Mouse (Mus musculus): ENCODE data around the gene Necap1. TPM values are rescaled to one million over a fixed set of nuclear protein-coding genes. Genes with fewer than 3 reads are reported as not detected.
A peak's percentile ranks its signal among the peaks of the same experiment; 100 is the strongest.

Necap1 gene
- total RNA-seq (2015) (23.2 and 23.3 TPM in 2 replicates), total RNA-seq (2017) (12.3 and 19.7 TPM in 2 replicates)

DNA sequence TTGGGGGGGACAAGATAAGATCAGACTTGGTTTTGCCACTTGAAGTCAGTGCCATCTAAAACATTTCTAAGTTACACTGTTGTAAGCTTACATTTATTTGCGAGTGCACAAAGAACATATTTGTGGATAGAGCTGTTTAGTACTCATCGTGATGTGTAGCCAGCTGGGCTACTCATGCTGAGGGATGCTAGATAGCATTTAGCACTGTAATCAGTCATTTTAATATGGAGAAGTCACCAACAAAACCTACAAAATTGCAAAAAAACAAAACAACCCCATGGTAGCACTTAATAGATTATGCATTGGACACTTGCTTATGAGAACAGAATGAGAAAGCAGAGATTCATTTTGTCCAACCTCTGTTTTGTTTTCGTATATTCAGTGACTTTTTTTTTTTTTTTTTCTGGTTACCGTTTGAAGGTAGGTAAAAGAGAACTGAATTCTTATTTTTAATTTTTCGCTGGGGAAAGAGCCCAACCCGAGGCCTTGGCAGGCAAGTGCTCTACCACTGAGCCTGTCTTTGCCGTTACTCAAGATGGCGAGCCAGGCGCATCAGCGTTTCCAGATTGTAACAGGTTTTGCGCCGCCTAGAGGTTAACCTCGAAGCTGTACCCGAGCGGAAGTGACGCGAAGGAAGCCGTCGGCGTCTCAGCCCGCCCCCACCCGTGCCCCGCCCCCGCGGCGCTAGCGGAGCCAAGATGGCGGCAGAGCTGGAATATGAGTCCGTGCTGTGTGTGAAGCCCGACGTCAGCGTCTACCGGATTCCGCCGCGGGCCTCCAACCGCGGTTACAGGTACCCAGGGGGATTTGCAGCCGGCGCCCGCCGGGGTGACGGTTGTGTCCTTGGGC, at the start of gene Necap1:
Gene Necap1 (plus strand): TSS at position 604 of the 849 bp plus-strand sequence.
- ATAC-seq (replicated peaks; ENCODE audit: poor library complexity): peak; percentile 90

- no peak for ATAC-seq (replicated peaks; ENCODE audit: poor library complexity)
Observed at GRCm38 (mm10) chr6:122825166-122825565, 49.1 kb upstream of the Necap1 start.

DNA sequence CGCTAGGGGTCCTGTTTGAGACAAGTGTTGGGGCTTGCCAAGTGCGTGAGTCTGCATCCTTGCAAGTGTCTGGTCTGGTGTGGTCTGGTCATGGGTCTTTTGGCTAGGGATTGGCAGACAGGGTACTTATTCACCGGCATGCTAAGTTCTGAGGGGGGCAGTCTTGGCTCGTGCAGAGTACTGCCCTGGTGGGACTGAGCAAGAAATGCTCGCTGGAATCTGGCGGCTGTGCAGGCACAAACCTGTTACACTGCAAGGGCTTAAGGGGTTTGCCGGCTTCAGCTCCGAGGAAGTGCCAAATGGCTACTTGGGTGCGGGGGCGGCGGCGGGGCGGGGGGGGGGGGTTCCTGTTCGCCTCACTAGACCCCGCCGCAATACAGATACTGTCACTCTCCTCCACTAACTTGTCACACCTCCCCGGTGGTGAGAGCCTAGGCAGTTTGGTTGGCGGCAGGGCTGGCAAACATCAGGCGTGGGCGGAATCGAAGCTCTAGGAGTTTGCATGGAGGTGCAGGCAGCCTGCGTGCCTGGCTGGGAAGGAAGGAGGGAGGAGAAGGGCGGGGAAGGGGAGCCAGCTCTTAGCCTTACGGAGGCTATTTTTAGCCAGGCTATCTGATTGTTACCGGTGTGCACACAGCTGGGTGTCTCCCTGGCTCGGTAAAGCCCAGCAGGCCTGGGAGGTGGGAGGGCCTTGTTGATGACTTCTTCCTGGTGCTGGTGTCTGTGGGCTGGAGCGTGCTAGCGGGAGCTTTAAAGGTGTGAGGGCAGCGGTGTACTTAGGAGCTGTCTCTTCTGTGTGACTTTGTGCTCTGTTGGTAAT, 48.1 kb upstream of the Necap1 start:
- peak; percentile 85 for ATAC-seq (replicated peaks; ENCODE audit: poor library complexity)

DNA sequence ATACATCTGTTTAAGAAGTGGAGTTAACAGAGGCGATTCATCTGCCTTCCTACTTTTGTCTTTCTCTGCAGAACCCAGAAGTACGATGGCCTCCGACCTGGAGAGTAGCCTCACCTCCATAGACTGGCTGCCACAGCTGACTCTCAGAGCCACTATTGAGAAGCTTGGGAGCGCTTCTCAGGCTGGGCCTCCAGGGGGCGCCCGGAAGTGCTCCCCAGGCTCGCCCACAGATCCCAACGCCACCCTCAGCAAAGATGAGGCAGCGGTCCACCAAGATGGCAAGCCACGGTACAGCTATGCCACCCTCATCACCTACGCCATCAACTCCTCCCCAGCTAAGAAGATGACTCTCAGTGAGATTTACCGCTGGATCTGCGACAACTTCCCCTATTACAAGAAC, 46.2 kb upstream of the Necap1 start:
- peak; percentile 70 for ATAC-seq (replicated peaks; ENCODE audit: poor library complexity)

DNA sequence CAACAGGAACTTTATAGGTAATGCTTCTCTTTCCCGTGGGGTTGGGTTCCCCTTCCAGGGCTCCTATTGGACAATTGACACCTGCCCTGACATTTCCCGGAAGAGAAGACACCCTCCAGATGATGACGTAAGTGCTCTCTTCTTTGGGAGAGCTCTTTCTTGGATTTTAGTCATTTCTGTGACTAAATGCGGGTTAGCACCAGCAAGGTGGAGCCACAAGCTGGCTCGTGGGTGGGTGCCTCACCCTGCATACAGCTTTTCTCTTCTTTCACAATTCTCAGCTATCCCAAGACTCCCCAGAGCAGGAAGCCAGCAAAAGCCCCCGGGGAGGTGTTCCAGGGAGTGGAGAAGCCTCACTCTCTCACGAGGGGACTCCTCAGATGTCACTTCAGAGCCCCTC, 41.4 kb upstream of the Necap1 start:
- ATAC-seq (replicated peaks; ENCODE audit: poor library complexity): no peak

GRCm38 (mm10) chr6:122834365-122834764, 39.9 kb upstream of the Necap1 start:
- ATAC-seq (replicated peaks; ENCODE audit: poor library complexity): peak; percentile 98

DNA sequence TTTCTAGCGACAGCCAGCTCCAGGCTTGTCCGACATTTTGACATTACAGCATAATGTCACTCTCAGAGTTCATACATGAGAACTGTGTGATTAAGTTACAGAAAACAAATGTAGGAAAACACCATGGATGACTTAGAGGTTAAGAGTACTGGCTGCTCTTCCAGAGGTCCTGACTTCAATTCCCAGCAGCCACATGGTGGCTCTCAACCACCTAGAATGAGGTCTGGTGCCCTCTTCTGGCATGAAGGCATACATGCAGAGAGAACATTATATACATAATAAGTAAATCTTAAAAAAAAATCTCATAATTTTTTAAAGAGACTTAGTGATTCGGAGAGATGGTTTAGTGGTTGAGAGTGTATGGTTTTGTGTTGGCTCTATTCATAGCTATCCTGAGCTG, 37.3 kb upstream of the Necap1 start:
- no peak for ATAC-seq (replicated peaks; ENCODE audit: poor library complexity)

DNA sequence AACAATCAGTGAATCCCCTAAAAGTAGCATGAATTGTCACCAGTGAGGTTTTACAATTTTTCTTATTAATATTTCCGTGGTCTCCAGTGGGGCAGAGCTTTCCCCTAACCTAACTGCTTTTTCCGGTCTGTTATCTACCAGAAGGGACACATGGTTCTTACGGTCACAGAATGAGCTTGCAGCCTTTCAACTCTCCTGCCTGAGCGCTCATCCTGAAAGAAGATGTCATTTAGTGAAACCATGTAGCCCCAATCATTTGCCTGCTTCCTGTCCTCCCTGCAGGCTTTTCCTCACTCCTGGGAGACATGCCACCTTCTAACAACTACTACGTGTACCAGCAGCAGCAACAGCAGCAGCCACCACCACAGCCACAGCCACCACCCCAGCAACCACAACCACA, 36.7 kb upstream of the Necap1 start:
- ATAC-seq (replicated peaks; ENCODE audit: poor library complexity): no peak

GRCm38 (mm10) chr6:122843759-122844158, 30.5 kb upstream of the Necap1 start:
- no peak for ATAC-seq (replicated peaks; ENCODE audit: poor library complexity)

DNA sequence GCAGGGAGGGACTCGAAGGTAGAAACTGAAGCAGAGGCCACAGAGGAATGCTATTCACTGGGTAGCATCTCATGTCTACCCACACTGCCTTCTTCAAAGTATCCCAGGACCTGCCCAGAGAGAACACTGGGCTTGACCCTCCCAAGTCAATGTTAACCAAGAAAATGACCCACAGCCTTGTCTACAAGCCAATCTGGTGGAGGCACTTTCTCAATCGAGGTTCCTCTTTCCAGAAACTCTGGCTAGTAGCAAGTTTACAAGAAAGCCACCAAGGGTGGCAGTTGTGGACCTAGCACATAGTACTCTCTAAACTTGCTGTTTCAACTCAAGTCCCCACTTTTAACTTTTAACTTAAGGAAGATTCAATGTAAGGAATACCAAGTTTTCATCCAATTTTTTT, 21.6 kb upstream of the Necap1 start:
- ATAC-seq (replicated peaks; ENCODE audit: poor library complexity): peak; percentile 74

- no peak for ATAC-seq (replicated peaks; ENCODE audit: poor library complexity)
Observed at GRCm38 (mm10) chr6:122854552-122854951, 19.7 kb upstream of the Necap1 start.

DNA sequence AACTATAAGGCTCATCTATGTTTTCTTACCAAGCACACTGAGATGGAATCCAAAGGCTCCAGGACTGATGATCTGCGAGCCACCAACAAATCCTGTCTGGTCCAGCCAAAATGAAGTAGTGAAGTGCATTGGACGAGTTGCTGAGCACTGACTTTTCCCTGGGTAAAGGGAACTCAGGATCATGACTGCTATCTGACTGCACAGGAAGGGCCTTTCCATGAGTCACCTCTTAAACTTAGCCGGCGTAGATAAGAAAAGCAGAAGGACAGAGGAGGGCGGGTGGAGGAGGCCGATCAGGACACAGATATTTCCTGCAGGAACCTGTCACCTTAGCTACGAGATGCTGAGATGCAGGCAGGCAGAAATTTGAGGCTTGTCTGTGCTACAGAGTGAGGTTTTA, 18.3 kb upstream of the Necap1 start, which contains the start of gene C3ar1:
Gene C3ar1 (minus strand): TSS at position 207 of the 400 bp plus-strand sequence.
- peak; percentile 83 for ATAC-seq (replicated peaks; ENCODE audit: poor library complexity)

DNA sequence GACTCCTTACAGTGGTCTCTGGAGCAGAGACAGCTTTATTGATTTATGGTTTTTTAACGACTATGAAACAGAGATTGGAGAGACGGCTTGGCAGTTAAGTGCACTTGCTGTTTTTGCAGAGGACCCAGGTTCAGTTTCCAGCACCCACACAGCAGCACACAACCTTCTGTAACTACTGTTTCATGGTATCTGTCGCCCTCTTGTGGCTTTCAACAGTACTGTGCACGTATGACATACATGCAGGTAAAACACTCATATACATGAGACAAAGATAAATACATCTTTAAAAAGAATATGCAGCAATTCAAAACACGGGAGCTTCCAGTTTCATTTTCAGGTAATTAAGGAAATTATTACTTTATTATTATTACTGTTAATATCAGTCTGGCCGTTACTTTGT, 11.8 kb upstream of the Necap1 start:
- ATAC-seq (replicated peaks; ENCODE audit: poor library complexity): peak; percentile 45; the same call in 1 of the 2 replicates

DNA sequence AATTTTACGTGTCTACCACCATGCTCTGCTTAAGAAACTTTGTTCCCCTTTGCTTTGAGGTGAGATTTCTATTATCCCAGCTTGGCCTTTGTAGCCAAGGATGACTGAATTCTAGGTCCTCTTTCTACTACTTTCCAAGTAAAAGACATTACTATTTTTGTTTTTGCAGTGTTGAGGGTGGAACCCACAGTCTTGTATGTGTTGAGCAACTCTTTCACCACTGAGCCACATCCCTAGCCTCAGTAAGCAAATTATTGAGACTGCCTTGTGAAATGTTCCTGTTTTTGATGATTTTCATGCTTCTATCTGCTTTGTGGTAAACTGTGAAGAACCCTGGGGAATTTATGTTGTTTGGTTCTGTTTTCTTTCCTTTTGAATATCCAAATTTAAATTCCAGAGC, 11.4 kb upstream of the Necap1 start:
- peak; percentile 97 for ATAC-seq (replicated peaks; ENCODE audit: poor library complexity)

DNA sequence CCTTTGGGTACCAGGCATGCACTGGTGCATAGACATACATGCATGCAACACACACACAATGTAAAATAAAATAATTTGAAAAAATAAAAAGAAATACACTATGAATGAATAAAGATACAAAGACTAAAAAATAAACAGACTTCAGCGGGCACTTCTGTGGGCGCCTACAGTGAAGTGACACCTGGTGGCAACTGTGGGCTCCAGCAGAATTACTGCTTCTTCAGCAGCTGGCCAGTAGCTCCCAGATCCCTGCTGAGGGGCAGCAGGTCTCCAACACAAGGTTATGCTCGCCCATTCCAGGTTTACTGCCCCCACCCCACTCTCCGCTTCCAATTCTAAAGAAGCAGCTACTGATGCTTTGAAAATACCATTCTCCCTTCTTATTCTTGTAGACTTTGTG, 6.4 kb upstream of the Necap1 start:
- peak; percentile 65 for ATAC-seq (replicated peaks; ENCODE audit: poor library complexity)

GRCm38 (mm10) chr6:122869846-122870245, 4.4 kb upstream of the Necap1 start:
- no peak for ATAC-seq (replicated peaks; ENCODE audit: poor library complexity)

- peak; percentile 72 for ATAC-seq (replicated peaks; ENCODE audit: poor library complexity)
Observed at GRCm38 (mm10) chr6:122872800-122873199, 1.5 kb upstream of the Necap1 start.

DNA sequence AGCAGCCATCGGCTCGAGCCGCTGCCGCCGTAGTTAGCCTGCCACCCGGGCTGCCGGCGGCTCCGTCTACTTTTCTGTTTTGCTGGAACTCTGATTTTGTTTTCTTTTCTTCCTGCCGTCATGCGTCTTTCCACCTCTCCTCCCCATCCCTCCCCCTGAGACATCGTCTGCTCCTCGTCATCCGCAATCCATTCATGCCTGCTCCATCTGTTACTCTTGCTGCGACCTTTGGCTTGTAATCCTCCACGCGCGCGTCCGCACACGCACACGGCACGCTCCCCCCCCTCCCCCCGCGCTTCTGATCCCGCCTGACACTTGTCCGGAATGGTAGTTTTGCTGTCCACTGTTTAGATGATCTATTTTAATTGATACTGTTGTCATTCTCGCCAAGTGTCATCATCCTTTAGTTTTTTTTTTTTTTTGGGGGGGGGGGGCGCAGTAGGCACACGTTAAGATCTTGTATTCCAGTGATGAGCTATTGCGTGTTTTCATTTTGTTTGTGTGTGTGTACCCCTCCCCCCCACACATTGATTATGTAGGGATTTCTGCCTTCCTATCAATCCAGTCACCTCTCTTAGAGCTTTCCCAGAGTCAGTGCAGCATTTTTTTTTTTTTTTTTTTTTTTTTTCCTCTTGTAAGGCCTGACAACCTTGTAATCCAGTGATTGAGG, 581 bp downstream of the Necap1 start:
- ATAC-seq (replicated peaks; ENCODE audit: poor library complexity): peak; percentile 30

DNA sequence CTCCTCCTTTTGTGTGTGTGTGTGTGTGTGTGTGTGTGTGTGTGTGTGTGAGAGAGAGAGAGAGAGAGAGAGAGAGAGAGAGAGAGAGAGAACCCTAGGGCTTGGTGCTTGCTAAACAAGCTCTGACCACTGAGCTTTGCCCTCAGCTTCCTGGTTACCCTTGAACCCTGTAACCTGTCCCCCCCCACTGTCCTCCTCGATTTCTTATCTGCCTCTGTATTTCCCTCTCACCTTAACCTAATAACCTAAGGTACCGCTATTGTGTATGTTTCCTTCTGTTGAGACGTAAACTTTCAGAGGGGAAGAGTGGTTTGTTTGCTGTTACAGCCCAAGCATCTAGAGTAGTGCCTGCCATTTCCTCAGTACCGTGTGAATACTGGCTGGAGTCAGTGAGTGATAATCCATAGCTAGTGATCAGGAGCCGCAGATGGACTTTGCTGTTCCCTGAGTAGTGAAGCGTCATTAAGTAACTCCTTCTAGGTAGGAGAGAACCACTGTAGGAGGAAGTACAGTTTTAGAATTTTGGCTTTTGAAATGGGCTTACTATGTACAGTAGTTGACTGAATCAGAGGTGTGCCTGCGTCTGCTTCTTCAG, 5.0 kb downstream of the Necap1 start:
- ATAC-seq (replicated peaks; ENCODE audit: poor library complexity): no peak

DNA sequence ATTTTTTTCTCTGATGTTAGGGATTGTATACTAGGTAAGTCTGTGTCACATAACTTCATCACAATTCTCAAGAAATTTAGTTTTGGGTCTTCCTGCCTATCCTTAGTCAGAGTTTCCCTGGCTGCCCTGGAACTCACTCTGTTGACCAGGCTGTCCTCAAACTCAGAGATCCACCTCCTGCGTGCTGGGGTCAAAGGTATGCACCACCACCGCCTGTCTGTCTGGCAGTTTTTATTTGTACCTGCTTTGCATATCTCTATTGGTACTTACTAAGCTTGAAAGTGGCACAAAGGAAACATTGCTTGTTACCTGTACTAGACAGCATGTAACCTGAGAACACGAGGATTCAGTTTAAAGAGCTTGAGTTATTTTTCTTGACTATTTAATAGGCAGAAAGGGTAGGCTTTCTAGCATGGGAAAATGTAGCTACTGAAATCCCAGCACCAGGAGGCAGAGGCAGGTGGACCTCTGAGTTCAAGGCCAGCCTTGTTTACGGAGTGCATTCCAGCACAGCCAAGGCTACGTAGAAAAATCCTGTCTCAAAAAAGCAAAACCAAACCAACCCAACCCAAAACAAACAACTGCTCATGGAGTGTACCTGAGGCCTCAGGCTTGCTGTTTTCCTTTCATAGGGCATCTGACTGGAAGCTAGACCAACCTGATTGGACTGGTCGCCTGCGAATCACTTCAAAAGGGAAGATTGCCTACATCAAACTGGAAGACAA, 5.7 kb downstream of the Necap1 start:
- no peak for ATAC-seq (replicated peaks; ENCODE audit: poor library complexity)

Data from megakaryocyte progenitor cell, adult 5-6 weeks (primary cell).